Mouse (Mus musculus): ENCODE results near the gene Rgs17.
A peak's percentile ranks its signal among the peaks of the same experiment; 100 is the strongest.

Gene Rgs17

GRCm38 (mm10) chr10:5823740-5824491, 98.3 kb downstream of the Rgs17 start, which contains the start of gene Mtrf1l:
Gene Mtrf1l, minus strand, starts transcription at chr10:5823910.
- DNase-seq (ENCODE audit: low spot score), result peak; percentile 100

- DNase-seq (ENCODE audit: low spot score), result no peak
These were observed 98.9 kb downstream of the Rgs17 start for GRCm38 (mm10) chr10:5823291-5823739.

- no peak for DNase-seq (ENCODE audit: low spot score)
These were observed 103.4 kb downstream of the Rgs17 start for GRCm38 (mm10) chr10:5818772-5819171.

GRCm38 (mm10) chr10:5815968-5816367, 106.2 kb downstream of the Rgs17 start:
- DNase-seq (ENCODE audit: low spot score), result no peak

- DNase-seq (ENCODE audit: low spot score), result no peak
These were observed 108.5 kb downstream of the Rgs17 start for GRCm38 (mm10) chr10:5813724-5814123.

- no peak for DNase-seq (ENCODE audit: low spot score)
These were observed 114.5 kb downstream of the Rgs17 start for GRCm38 (mm10) chr10:5807683-5808082.

- no peak for DNase-seq (ENCODE audit: low spot score)
These were observed 115.2 kb downstream of the Rgs17 start for GRCm38 (mm10) chr10:5806996-5807395.

GRCm38 (mm10) chr10:5806416-5806815, 115.8 kb downstream of the Rgs17 start:
- DNase-seq (ENCODE audit: low spot score), result no peak

- DNase-seq (ENCODE audit: low spot score), result peak; percentile 100
These were observed 116.4 kb downstream of the Rgs17 start for GRCm38 (mm10) chr10:5805731-5806307.

- peak; percentile 100 for DNase-seq (ENCODE audit: low spot score)
These were observed 116.9 kb downstream of the Rgs17 start, which contains the start of gene Fbxo5 for GRCm38 (mm10) chr10:5805243-5805730. Gene Fbxo5, minus strand, starts transcription at chr10:5805600.

- DNase-seq (ENCODE audit: low spot score), result no peak
These were observed 117.5 kb downstream of the Rgs17 start for GRCm38 (mm10) chr10:5804691-5805156.

GRCm38 (mm10) chr10:5803739-5804138, 118.5 kb downstream of the Rgs17 start:
- DNase-seq (ENCODE audit: low spot score), result no peak

- no peak for DNase-seq (ENCODE audit: low spot score)
These were observed 119.3 kb downstream of the Rgs17 start for GRCm38 (mm10) chr10:5802866-5803265.

GRCm38 (mm10) chr10:5800490-5800889, 121.7 kb downstream of the Rgs17 start:
- peak; percentile 68 for DNase-seq (ENCODE audit: low spot score)

- DNase-seq (ENCODE audit: low spot score), result no peak
These were observed 124.1 kb downstream of the Rgs17 start for GRCm38 (mm10) chr10:5798069-5798468.

- DNase-seq (ENCODE audit: low spot score), result peak; percentile 70
These were observed 131.5 kb downstream of the Rgs17 start for GRCm38 (mm10) chr10:5790657-5791056.

GRCm38 (mm10) chr10:5786923-5787322, 135.3 kb downstream of the Rgs17 start:
- peak; percentile 37 for DNase-seq (ENCODE audit: low spot score)
